Mouse (Mus musculus): ENCODE results near the gene Numb. TPM values are rescaled to one million over a fixed set of nuclear protein-coding genes. Genes with fewer than 3 reads are reported as not detected.

The Numb gene
- total RNA-seq (2023): 10 to 100 TPM; 41.2 to 46.6 TPM

GRCm38 (mm10) chr12:83921535-83922381, at the start of gene Numb:
Numb (minus strand) TSS chr12:83921934.

GRCm38 (mm10) chr12:83950493-83950839, 28.7 kb upstream of the Numb start, which contains the start of gene Riox1:
Riox1 (plus strand) TSS chr12:83950608.

GRCm38 (mm10) chr12:83763311-83764043, 158.3 kb downstream of the Numb start, which contains the start of gene Papln:
Papln (plus strand) TSS chr12:83763634.

Other genes starting within 250 kb of the Numb start
- 10 to 100 TPM; 69.3 to 82.8 TPM for gene Psen1, start 233.8 kb downstream of the Numb start, total RNA-seq (2023)
- gene Papln, start 158.3 kb downstream of the Numb start, total RNA-seq (2023): 1 to 10 TPM; 1.4 to 1.5 TPM
- gene Riox1, start 28.7 kb upstream of the Numb start, total RNA-seq (2023): 10 to 100 TPM; 15.1 to 17.3 TPM
- not detected for gene Heatr4, start 62.9 kb upstream of the Numb start, total RNA-seq (2023)
- gene Acot2, start 65.9 kb upstream of the Numb start, total RNA-seq (2023): 10 to 100 TPM; 27.3 to 28.6 TPM
- gene Acot1, start 87.6 kb upstream of the Numb start, total RNA-seq (2023): 1 to 10 TPM; 1.8 to 3.1 TPM
- not detected for gene Acot4, start 116.4 kb upstream of the Numb start, total RNA-seq (2023)
- gene Gm49366, start 117.0 kb upstream of the Numb start, total RNA-seq (2023): not detected
- not detected for gene Acot3, start 130.2 kb upstream of the Numb start, total RNA-seq (2023)
- not detected for gene Acot5, start 147.4 kb upstream of the Numb start, total RNA-seq (2023)
- 1 to 10 TPM in 1 of 2 experiments, under 1 TPM in 1; 0.95 to 1.1 TPM for gene Acot6, start 178.7 kb upstream of the Numb start, total RNA-seq (2023)
- 1 to 10 TPM in 1 of 2 experiments, under 1 TPM in 1; 0.46 to 1.5 TPM for gene Dnal1, start 192.4 kb upstream of the Numb start, total RNA-seq (2023)
- gene Pnma1, start 226.6 kb upstream of the Numb start, total RNA-seq (2023): 10 to 100 TPM in 1 of 2 experiments, 1 to 10 TPM in 1; 9.5 to 12.0 TPM

All from B cell, adult 67 days (primary cell).